Mouse (Mus musculus): ENCODE results near the gene Slc35b4. TPM values are rescaled to one million over a fixed set of nuclear protein-coding genes. Genes with fewer than 3 reads are reported as not detected.

The Slc35b4 gene
- polyA plus RNA-seq (2012; rRNA removed), result 17.8 and 24.2 TPM in 2 replicates

GRCm38 (mm10) chr6:34176864-34177247 is at the start of gene Slc35b4:
Gene Slc35b4 (minus strand): TSS chr6:34177111.

Other genes starting within 250 kb of the Slc35b4 start
- gene Lrguk, start 147.7 kb downstream of the Slc35b4 start, polyA plus RNA-seq (2012; rRNA removed), result 1.2 TPM in 2 replicates
- 253 and 301 TPM in 2 replicates for gene Akr1b3, start 140.4 kb upstream of the Slc35b4 start, polyA plus RNA-seq (2012; rRNA removed)
- 20.6 and 24.3 TPM in 2 replicates for gene Akr1b8, start 177.0 kb upstream of the Slc35b4 start, polyA plus RNA-seq (2012; rRNA removed)
- gene Akr1b10, start 207.1 kb upstream of the Slc35b4 start, polyA plus RNA-seq (2012; rRNA removed), result 22.4 and 29.8 TPM in 2 replicates
- 3.5 and 5.3 TPM in 2 replicates for gene Akr1b7, start 235.2 kb upstream of the Slc35b4 start, polyA plus RNA-seq (2012; rRNA removed)